Mouse (Mus musculus) kidney, adult 8-10 months (tissue): ENCODE measurements around the gene Pitpnm1.
"Not testable (repeated sequence)": the region's sequence is repeated elsewhere in the genome, so short reads cannot be mapped to it uniquely, and the experiment has no call there.

Experiments used
- DNase-seq, 2 experiments: peaks; one replicate each; pipeline ENCODE4 v3.0.0; 2022

The Pitpnm1 gene

GRCm38 (mm10) chr19:4119716-4120487, 20.1 kb downstream of the Pitpnm1 start:
- DNase-seq = no peak

- DNase-seq = no peak
Observed at GRCm38 (mm10) chr19:4120496-4120895, 20.7 kb downstream of the Pitpnm1 start.

GRCm38 (mm10) chr19:4121097-4121805, 21.5 kb downstream of the Pitpnm1 start:
- DNase-seq = peak; percentile 99

- DNase-seq = not testable (repeated sequence)
Observed at GRCm38 (mm10) chr19:4121896-4122295, 22.1 kb downstream of the Pitpnm1 start.

GRCm38 (mm10) chr19:4122411-4123370, 22.9 kb downstream of the Pitpnm1 start:
- no peak for DNase-seq

GRCm38 (mm10) chr19:4124432-4124831, 24.6 kb downstream of the Pitpnm1 start:
- DNase-seq = no peak

GRCm38 (mm10) chr19:4125268-4125667, 25.5 kb downstream of the Pitpnm1 start:
- DNase-seq = not testable (repeated sequence)

GRCm38 (mm10) chr19:4125741-4126696, 26.2 kb downstream of the Pitpnm1 start, which contains the start of gene Aip:
Gene Aip (minus strand): TSS chr19:4125858.
- DNase-seq = peak; percentile 98 to 99

- no peak for DNase-seq
Observed at GRCm38 (mm10) chr19:4126759-4127495, 27.1 kb downstream of the Pitpnm1 start.

- DNase-seq = no peak
Observed at GRCm38 (mm10) chr19:4129462-4129861, 29.7 kb downstream of the Pitpnm1 start.

- DNase-seq = no peak
Observed at GRCm38 (mm10) chr19:4130106-4130505, 30.3 kb downstream of the Pitpnm1 start.

- no peak for DNase-seq
Observed at GRCm38 (mm10) chr19:4131075-4131474, 31.3 kb downstream of the Pitpnm1 start.

GRCm38 (mm10) chr19:4131768-4132167, 32.0 kb downstream of the Pitpnm1 start:
- DNase-seq = no peak

- DNase-seq = no peak
Observed at GRCm38 (mm10) chr19:4134354-4134753, 34.6 kb downstream of the Pitpnm1 start.

GRCm38 (mm10) chr19:4135229-4135962, 35.6 kb downstream of the Pitpnm1 start:
- DNase-seq = not testable (repeated sequence)

GRCm38 (mm10) chr19:4135963-4136345, 36.2 kb downstream of the Pitpnm1 start:
- not testable (repeated sequence) for DNase-seq

GRCm38 (mm10) chr19:4136463-4136862, 36.7 kb downstream of the Pitpnm1 start:
- no peak for DNase-seq

GRCm38 (mm10) chr19:4137913-4138312, 38.1 kb downstream of the Pitpnm1 start:
- DNase-seq = no peak

- no peak for DNase-seq
Observed at GRCm38 (mm10) chr19:4139446-4139845, 39.6 kb downstream of the Pitpnm1 start, which contains the start of gene Gpr152. Gene Gpr152 (plus strand): TSS chr19:4139787.

GRCm38 (mm10) chr19:4140147-4140546, 40.3 kb downstream of the Pitpnm1 start:
- no peak for DNase-seq
